ENCODE assay signal across 8 mouse cellular contexts in the genomic region with DNA sequence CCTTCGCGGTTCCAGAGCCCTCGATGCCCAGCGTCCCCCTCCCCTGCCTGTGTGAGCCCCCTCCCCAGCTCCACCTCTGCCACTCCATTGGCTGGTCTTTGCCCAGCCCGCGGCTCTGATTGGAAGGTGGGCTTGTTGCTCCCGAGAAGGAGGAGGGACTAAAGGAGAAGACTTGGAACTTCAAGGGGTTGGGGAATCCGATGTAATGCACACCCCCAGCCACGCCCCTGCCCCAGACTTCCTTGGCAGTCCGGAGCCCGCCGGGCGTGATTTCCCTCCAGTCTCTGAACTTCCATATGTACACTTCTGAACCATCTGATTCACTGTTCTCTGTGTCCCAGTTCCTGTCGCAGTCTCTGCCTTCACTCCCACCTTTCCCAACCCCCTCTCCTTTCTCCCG. TPM values are rescaled to one million over a fixed set of nuclear protein-coding genes. Genes with fewer than 3 reads are reported as not detected.
DNase-seq lines count a peak whose midpoint lies in the region; ATAC-seq and TF ChIP-seq lines count a peak whose summit lies in the region.

Hif3a (minus strand) TSS at position 39 of the 400 bp plus-strand sequence.

- H3K27ac ChIP-seq in forebrain, embryonic 15.5 days (replicated peaks): no peak within 1 kb of the TSS
- H3K27ac ChIP-seq in hindbrain, embryonic 11.5 days (ENCODE audit: low read depth, low read length): no peak within 1 kb of the TSS
- no peak within 1 kb of the TSS for H3K27ac ChIP-seq in testis, adult 2 months (ENCODE audit: control insufficient read depth, insufficient read depth, low read depth, low read length)

- H3K4me1 ChIP-seq in E14TG2a.4 (replicated peaks; ENCODE audit: low read depth, low read length): peaks cover 56% of the 10 kb centered on the region
- H3K4me1 ChIP-seq in forebrain, embryonic 15.5 days: peaks cover 50% of the 10 kb centered on the region
- peaks cover 7% of the 10 kb centered on the region; the same call in 1 of the 2 replicates for H3K4me1 ChIP-seq in hindbrain, embryonic 11.5 days (replicated peaks; ENCODE audit: control insufficient read depth, insufficient read depth, low read length)
- peaks cover 37% of the 10 kb centered on the region for H3K4me1 ChIP-seq in testis, adult 2 months (ENCODE audit: control insufficient read depth, insufficient read depth, low read length)

- peak; percentile 83 for ATAC-seq in forebrain, embryonic 15.5 days (replicated peaks)
- ATAC-seq in hindbrain, embryonic 11.5 days (ENCODE audit: low FRiP score): peak; percentile 87
- ATAC-seq in granulocyte monocyte progenitor cell, adult 5-6 weeks (replicated peaks; ENCODE audit: poor library complexity, severe bottlenecking): no peak

- TF ChIP-seq POLR2A in testis, adult 2 months (IDR thresholded peaks at IDR 0.05; ENCODE audit: control insufficient read depth, low read depth, low read length): no peak

- intact Hi-C loops in left cerebral cortex, postnatal 25 days (cut with DNase I): no loop called here

- WGBS in forebrain, embryonic 15.5 days: 1% methylated on average over 15 of the region's 15 CpGs
- WGBS in hindbrain, embryonic 11.5 days: under 1% methylated on average over 15 of the region's 15 CpGs

- peaks cover 3% of the 10 kb centered on the region for H3K27me3 ChIP-seq in E14TG2a.4 (ENCODE audit: insufficient read depth, low read length)
- no peaks in the 10 kb centered on the region for H3K27me3 ChIP-seq in forebrain, embryonic 15.5 days
- H3K27me3 ChIP-seq in hindbrain, embryonic 11.5 days (ENCODE audit: control insufficient read depth, insufficient read depth, low read length): peaks cover 7% of the 10 kb centered on the region
- H3K27me3 ChIP-seq in testis, adult 2 months (ENCODE audit: control insufficient read depth, insufficient read depth, low read length): no peaks in the 10 kb centered on the region

- no peak for TF ChIP-seq CTCF in E14TG2a.4 (conservative IDR thresholded peaks at IDR 0.05; ENCODE audit: low read length)
- TF ChIP-seq CTCF in testis, adult 2 months (IDR thresholded peaks at IDR 0.05; ENCODE audit: control insufficient read depth, insufficient read depth, insufficient replicate concordance, low read depth, low read length): no peak

- H3K36me3 ChIP-seq in E14TG2a.4 (ENCODE audit: insufficient read depth, low read length): no peaks in the 10 kb centered on the region
- no peaks in the 10 kb centered on the region for H3K36me3 ChIP-seq in forebrain, embryonic 15.5 days
- no peaks in the 10 kb centered on the region for H3K36me3 ChIP-seq in hindbrain, embryonic 11.5 days (ENCODE audit: control insufficient read depth, insufficient read depth, low read length)
- no peaks in the 10 kb centered on the region for H3K36me3 ChIP-seq in testis, adult 2 months (ENCODE audit: control insufficient read depth, insufficient read depth, low read length)

- peak within 1 kb of the TSS; percentile 77 for H3K4me3 ChIP-seq in E14TG2a.4 (replicated peaks; ENCODE audit: low read length)
- H3K4me3 ChIP-seq in forebrain, embryonic 15.5 days: peak within 1 kb of the TSS; percentile 44
- peak within 1 kb of the TSS; percentile 27 for H3K4me3 ChIP-seq in hindbrain, embryonic 11.5 days (ENCODE audit: low read depth, low read length)
- peak within 1 kb of the TSS; percentile 14 for H3K4me3 ChIP-seq in testis, adult 2 months (ENCODE audit: control insufficient read depth, low read depth, low read length)

- H3K4me2 ChIP-seq in forebrain, embryonic 15.5 days (replicated peaks): peak within 1 kb of the TSS; percentile 66
- H3K4me2 ChIP-seq in hindbrain, embryonic 11.5 days (replicated peaks; ENCODE audit: low read depth, low read length): peak within 1 kb of the TSS; percentile 58

- H3K9ac ChIP-seq in forebrain, embryonic 15.5 days (replicated peaks): peak within 1 kb of the TSS; percentile 39
- H3K9ac ChIP-seq in hindbrain, embryonic 11.5 days (ENCODE audit: low read depth, low read length): peak within 1 kb of the TSS; percentile 28; the same call in 1 of the 2 replicates

- H3K9me3 ChIP-seq in E14TG2a.4 (ENCODE audit: low read length): peaks cover 2% of the 10 kb centered on the region; the same call in 1 of the 2 replicates
- H3K9me3 ChIP-seq in forebrain, embryonic 15.5 days: no peaks in the 10 kb centered on the region
- H3K9me3 ChIP-seq in hindbrain, embryonic 11.5 days (ENCODE audit: control insufficient read depth, low read length): no peaks in the 10 kb centered on the region

- DNase-seq in R1 (ENCODE audit: low read depth, low spot score): peak; percentile 95
- DNase-seq in hindbrain, embryonic 11.5 days (ENCODE audit: low spot score): peak; percentile 80
- DNase-seq in left cerebral cortex, postnatal 25 days (ENCODE audit: low spot score in 2 of 2): peak; percentile 43 to 64
- DNase-seq in mesoderm, embryonic 11.5 days (ENCODE audit: low read depth, low spot score): peak; percentile 90

RNA-seq across cellular contexts. Expression of gene Hif3a, which starts in this region (rescaled TPM):
- polyA plus RNA-seq in forebrain, embryonic 15.5 days (2015; fragmentation: Nextera tagmentation; extraction: Ambion mirVana): 4.3 and 4.9 TPM in 2 replicates
- 4.8 and 4.9 TPM in 2 replicates for polyA plus RNA-seq in hindbrain, embryonic 11.5 days (2014; fragmentation: Nextera tagmentation; extraction: Ambion mirVana)
- 1 to 10 TPM; 5.3 to 8.5 TPM for total RNA-seq in left cerebral cortex, postnatal 25 days (2021)
- 4.4 and 6.9 TPM in 2 replicates for polyA plus RNA-seq in testis, adult 2 months (2012; rRNA removed)
- total RNA-seq in granulocyte monocyte progenitor cell, adult 5-6 weeks (2014; fragmentation: Nextera tagmentation): 0.04 and 1.1 TPM in 2 replicates
- 0.05 and 0.47 TPM in 2 replicates for total RNA-seq in granulocyte monocyte progenitor cell, adult 5-6 weeks (2017)

Comparison
In these comparisons a context has a peak if more than half of its experiments do, and no peak if none do; other contexts are left out.
1. H3K4me3 ChIP-seq: peak in every context shown above with its lines; median percentile 77 in E14TG2a.4; 44 in forebrain, embryonic 15.5 days; 27 in hindbrain, embryonic 11.5 days; 14 in testis, adult 2 months.